Mouse (Mus musculus) stomach, postnatal 0 days (tissue): ENCODE measurements around the gene Cxcl17. TPM values are rescaled to one million over a fixed set of nuclear protein-coding genes. Genes with fewer than 3 reads are reported as not detected.
"Not testable (repeated sequence)": the region's sequence is repeated elsewhere in the genome, so short reads cannot be mapped to it uniquely, and the experiment has no call there.

Experiments used
- ATAC-seq: fragments of 200-750 bp; cut with Nextera tagmentation; 2 replicates; pipeline ENCODE4 v1.8.0; 2017; ENCODE audit not compliant: low FRiP score, low TSS enrichment
- DNase-seq: peaks from one replicate; pipeline ENCODE4 v3.0.0-alpha.2; 2016; ENCODE audit warnings: low spot score
- H3K27ac ChIP-seq: fragments of 300-500 bp; sonication (generic); replicated peaks from 2 replicates; pipeline ENCODE4 v1.5.1; 2014; ENCODE audit warnings: mild to moderate bottlenecking, control low read depth
- H3K27me3 ChIP-seq: fragments of 300-500 bp; sonication (generic); 2 replicates; pipeline ENCODE4 v1.6.1; 2014; ENCODE audit warnings: low read length; ENCODE audit not compliant: control insufficient read depth, insufficient read depth
- H3K36me3 ChIP-seq: fragments of 300-500 bp; sonication (generic); 2 replicates; pipeline ENCODE4 v1.6.1; 2014; ENCODE audit warnings: low read length, mixed read lengths; ENCODE audit not compliant: control insufficient read depth, insufficient read depth
- H3K4me1 ChIP-seq: fragments of 300-500 bp; sonication (generic); replicated peaks from 2 replicates; pipeline ENCODE4 v1.6.1; 2014; ENCODE audit warnings: antibody characterized with exemption; ENCODE audit not compliant: control insufficient read depth, insufficient read depth
- H3K4me2 ChIP-seq: fragments of 300-500 bp; sonication (generic); replicated peaks from 2 replicates; pipeline ENCODE4 v1.6.1; 2014; ENCODE audit warnings: low read depth, mild to moderate bottlenecking, control low read depth, moderate library complexity
- H3K4me3 ChIP-seq: fragments of 300-500 bp; sonication (generic); 2 replicates; pipeline ENCODE4 v1.5.1; 2014; ENCODE audit warnings: low read depth, low read length, control low read depth
- H3K9ac ChIP-seq: fragments of 300-500 bp; sonication (generic); 2 replicates; pipeline ENCODE4 v1.6.1; 2014; ENCODE audit warnings: mild to moderate bottlenecking, low read length, control low read depth, mixed read lengths
- H3K9me3 ChIP-seq: fragments of 300-500 bp; sonication (generic); 2 replicates; pipeline ENCODE4 v1.6.1; 2016; ENCODE audit warnings: low read length; ENCODE audit not compliant: control insufficient read depth
- CTCF ChIP-seq: IDR thresholded peaks from 2 replicates; pipeline ENCODE4 v1.5.1; 2016; ENCODE audit warnings: antibody characterized with exemption, low read depth, mild to moderate bottlenecking, moderate library complexity
- EP300 ChIP-seq: optimal IDR thresholded peaks from 2 replicates; pipeline ENCODE3; 2016; ENCODE audit warnings: antibody characterized with exemption
- WGBS: fragments of 180-500 bp; shearing (Covaris S2); extraction: QIAGEN DNeasy Blood & Tissue Kit; methylation state at CpG from one replicate; pipeline ENCODE4 v1.1.7; 2014; 5-methylcytosine and 5-hydroxymethylcytosine counted together
- polyA plus RNA-seq: library from polyadenylated mRNA; unstranded; fragments of >200 nt; fragmentation: Nextera tagmentation; extraction: Ambion mirVana; gene quantifications from 2 replicates; pipeline ENCODE4 v1.2.1, GENCODE M21; 2015

Cxcl17 gene
- polyA plus RNA-seq, 1 experiment from 2014 or later: 6.8 TPM

DNA sequence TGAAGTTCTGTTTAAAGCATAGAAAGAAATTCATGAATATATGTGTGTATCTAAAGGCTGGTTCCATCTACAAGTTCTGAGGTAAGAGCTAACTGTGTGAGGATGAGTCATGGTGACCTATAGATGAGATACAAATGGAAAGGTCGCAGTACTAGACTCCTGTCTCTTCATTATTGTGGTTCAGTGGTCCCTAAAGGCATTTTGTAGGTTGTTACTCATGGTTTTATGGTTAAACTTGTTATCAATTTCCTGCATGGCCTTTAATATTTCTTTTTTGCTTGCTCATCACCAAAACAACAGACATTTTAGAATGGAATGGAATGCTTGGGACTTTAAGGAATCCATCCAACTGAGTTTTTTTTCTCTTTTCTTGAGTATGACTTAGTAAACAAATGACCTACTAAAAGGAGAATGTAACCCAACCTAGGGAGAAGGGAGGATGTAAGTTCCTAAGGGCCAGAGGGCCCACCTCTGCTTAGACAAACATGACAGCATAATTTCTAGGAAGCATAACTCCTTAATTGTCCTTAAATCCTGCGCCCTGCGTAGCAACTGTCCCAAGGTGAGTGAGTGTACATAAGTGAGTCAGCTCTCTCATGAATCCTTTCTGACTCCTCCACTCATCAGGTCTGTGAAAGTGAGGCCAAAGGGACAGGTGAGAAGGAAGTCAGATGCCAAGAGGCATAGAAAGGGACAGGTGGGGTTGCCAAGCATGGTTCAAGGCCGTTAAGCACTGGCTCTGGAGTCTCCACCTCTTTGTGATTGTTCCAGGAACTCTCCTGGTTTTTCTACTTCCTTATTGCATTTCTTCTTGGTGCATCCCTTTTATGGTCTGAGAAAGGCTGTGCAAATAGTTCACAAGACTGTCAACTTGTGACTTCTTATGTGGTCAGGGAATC, 17.4 kb upstream of the Cxcl17 start:
- no peak for TF ChIP-seq CTCF
- TF ChIP-seq EP300: no peak
- ATAC-seq (peak; percentile 88), DNase-seq (no peak)
- Histone ChIP-seq H3K4me3 (no peak overlapping the region), H3K36me3 (no peaks in the 10 kb centered on the region), H3K4me1 (0 out of 2 replicates have a peak, but pooled peaks cover 3% of the 10 kb centered on the region), H3K27me3 (no peaks in the 10 kb centered on the region), H3K27ac (peak overlapping the region; percentile 45; the same call in 1 of the 2 replicates), H3K9ac (no peak overlapping the region), H3K4me2 (no peak overlapping the region), H3K9me3 (no peaks in the 10 kb centered on the region)
- 49% methylated on average over 4 of the region's 4 CpGs for WGBS

DNA sequence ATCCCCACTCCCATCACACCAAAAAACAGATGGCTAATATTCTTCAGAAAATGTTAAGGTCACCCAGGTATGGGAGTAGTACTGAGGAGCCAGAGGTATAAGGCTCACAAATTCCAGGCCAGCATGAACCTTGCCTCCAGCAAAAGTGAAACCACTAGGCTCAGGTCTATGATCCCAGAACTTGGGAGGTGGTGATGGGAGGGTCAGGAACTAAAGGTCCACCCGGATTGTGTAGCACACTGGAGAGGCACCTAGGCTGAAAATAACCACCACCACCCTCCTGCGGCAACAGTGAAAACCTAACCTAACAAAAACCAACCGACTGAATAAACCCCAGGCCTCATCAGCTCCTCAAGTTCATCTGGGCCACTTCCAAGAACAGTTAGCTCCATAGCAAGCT, 15.6 kb upstream of the Cxcl17 start:
- no peaks in the 10 kb centered on the region for H3K4me1 ChIP-seq
- 72% methylated on average over 3 of the region's 3 CpGs for WGBS
- ATAC-seq: no peak

GRCm38 (mm10) chr7:25427144-25427543, 14.5 kb upstream of the Cxcl17 start:
- ATAC-seq: no peak
- H3K36me3 ChIP-seq: no peaks in the 10 kb centered on the region
- 81% methylated on average over 5 of the region's 5 CpGs for WGBS
- H3K9ac ChIP-seq: no peak overlapping the region
- H3K27me3 ChIP-seq: no peaks in the 10 kb centered on the region
- TF ChIP-seq EP300 (no peak), CTCF (no peak)
- no peak overlapping the region for H3K4me3 ChIP-seq
- no peaks in the 10 kb centered on the region for H3K4me1 ChIP-seq
- no peaks in the 10 kb centered on the region for H3K9me3 ChIP-seq
- H3K27ac ChIP-seq: no peak overlapping the region
- no peak for DNase-seq
- no peak overlapping the region for H3K4me2 ChIP-seq

More for the DNA sequence above, 15.6 kb upstream of the Cxcl17 start:
- Histone ChIP-seq H3K9me3 (no peaks in the 10 kb centered on the region), H3K4me2 (no peak overlapping the region), H3K27ac (no peak overlapping the region), H3K36me3 (no peaks in the 10 kb centered on the region), H3K9ac (no peak overlapping the region), H3K27me3 (no peaks in the 10 kb centered on the region), H3K4me3 (no peak overlapping the region)
- no peak for DNase-seq
- TF ChIP-seq CTCF (no peak), EP300 (no peak)

GRCm38 (mm10) chr7:25426380-25426779, 13.7 kb upstream of the Cxcl17 start:
- not testable (repeated sequence) for H3K27me3 ChIP-seq, H3K4me1 ChIP-seq, H3K9me3 ChIP-seq, H3K9ac ChIP-seq, ATAC-seq, H3K27ac ChIP-seq, H3K4me2 ChIP-seq, DNase-seq, H3K4me3 ChIP-seq, H3K36me3 ChIP-seq
- WGBS: 90% methylated on average over 4 of the region's 4 CpGs
- peak; percentile 38 for TF ChIP-seq CTCF

- Histone ChIP-seq H3K27me3 (no peaks in the 10 kb centered on the region), H3K27ac (no peak overlapping the region), H3K36me3 (no peaks in the 10 kb centered on the region), H3K9ac (no peak overlapping the region), H3K9me3 (no peaks in the 10 kb centered on the region), H3K4me2 (no peak overlapping the region), H3K4me1 (no peaks in the 10 kb centered on the region), H3K4me3 (no peak overlapping the region)
- 34% methylated on average over 4 of the region's 4 CpGs for WGBS
- DNase-seq (peak; percentile 82), ATAC-seq (0 out of 2 replicates have a peak, but pooled peaks have one; percentile 24)
- TF ChIP-seq CTCF (peak; percentile 90), EP300 (no peak)
Observed at GRCm38 (mm10) chr7:25424429-25424828, 11.7 kb upstream of the Cxcl17 start.

- no peak for DNase-seq
- Histone ChIP-seq H3K27me3 (no peaks in the 10 kb centered on the region), H3K9me3 (no peaks in the 10 kb centered on the region), H3K4me2 (no peak overlapping the region), H3K9ac (no peak overlapping the region), H3K36me3 (no peaks in the 10 kb centered on the region), H3K4me3 (no peak overlapping the region), H3K27ac (no peak overlapping the region), H3K4me1 (no peaks in the 10 kb centered on the region)
- TF ChIP-seq CTCF (no peak), EP300 (no peak)
- WGBS: 86% methylated on average over 16 of the region's 16 CpGs
- ATAC-seq: no peak
Observed at GRCm38 (mm10) chr7:25422286-25422841, 9.7 kb upstream of the Cxcl17 start.
